In the genomic region with DNA sequence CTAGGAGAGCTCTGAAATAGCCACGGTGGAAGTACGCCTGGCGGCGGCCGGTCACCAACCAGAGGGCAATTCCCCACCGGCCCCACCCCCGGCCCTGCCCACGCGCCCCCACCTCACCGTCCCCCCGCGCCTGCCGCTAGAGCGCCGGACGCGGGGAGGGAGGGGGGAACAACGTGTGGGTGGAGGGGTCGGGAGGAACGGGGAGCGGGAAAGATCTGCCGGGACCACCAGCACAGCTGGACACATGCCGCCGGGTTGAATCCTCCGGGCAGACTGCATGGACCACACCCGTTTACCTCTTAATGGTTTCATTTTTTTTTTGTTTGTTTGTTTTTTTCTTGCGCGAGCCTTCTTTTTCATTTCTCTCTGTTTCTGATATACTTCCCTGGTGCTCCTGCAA, we compare ENCODE assay signal across 8 mouse cellular contexts.
A peak's percentile ranks its signal among the peaks of the same experiment; 100 is the strongest.
DNase-seq lines count a peak whose midpoint lies in the region; ATAC-seq and TF ChIP-seq lines count a peak whose summit lies in the region.

No protein-coding gene starts in this region.

- H3K4me3 ChIP-seq in ES-E14 (ENCODE audit: insufficient read depth in 1 of 2, low read depth in 1 of 2, low read length in 2 of 2, poor library complexity in 1 of 2, severe bottlenecking in 1 of 2), result no peak overlapping the region
- H3K4me3 ChIP-seq in cerebellum, adult 2 months (replicated peaks; ENCODE audit: insufficient read depth, low read depth, low read length), result no peak overlapping the region
- no peak overlapping the region for H3K4me3 ChIP-seq in intestine, postnatal 0 days (ENCODE audit: low read depth, low read length)
- H3K4me3 ChIP-seq in lung, embryonic 16.5 days (ENCODE audit: low read length), result peak overlapping the region; percentile 25; the same call in 1 of the 2 replicates

- H3K27me3 ChIP-seq in cerebellum, adult 2 months (ENCODE audit: control insufficient read depth, insufficient read depth, low read length), result no peaks in the 10 kb centered on the region
- no peaks in the 10 kb centered on the region for H3K27me3 ChIP-seq in intestine, postnatal 0 days (replicated peaks; ENCODE audit: control insufficient read depth, insufficient read depth, low read length)
- peaks cover 3% of the 10 kb centered on the region for H3K27me3 ChIP-seq in lung, embryonic 16.5 days (ENCODE audit: control insufficient read depth, insufficient read depth, low read depth, low read length)

- TF ChIP-seq POLR2A in cerebellum, adult 2 months (IDR thresholded peaks at IDR 0.05; ENCODE audit: borderline replicate concordance, insufficient read depth, low read length), result no peak

- no peak overlapping the region for H3K27ac ChIP-seq in ES-E14 (ENCODE audit: insufficient read depth, low read depth, low read length, poor library complexity, severe bottlenecking)
- no peak overlapping the region for H3K27ac ChIP-seq in cerebellum, adult 2 months (ENCODE audit: insufficient read depth, low read length)
- H3K27ac ChIP-seq in intestine, postnatal 0 days (ENCODE audit: low read depth, low read length), result no peak overlapping the region
- H3K27ac ChIP-seq in lung, embryonic 16.5 days (ENCODE audit: low read length), result no peak overlapping the region

- H3K9me3 ChIP-seq in ES-E14 (ENCODE audit: control insufficient read depth, insufficient read depth, low read depth, low read length), result no peaks in the 10 kb centered on the region
- peaks cover 4% of the 10 kb centered on the region; the same call in 1 of the 2 replicates for H3K9me3 ChIP-seq in intestine, postnatal 0 days (ENCODE audit: control insufficient read depth)
- peaks cover 10% of the 10 kb centered on the region for H3K9me3 ChIP-seq in lung, embryonic 16.5 days (ENCODE audit: control insufficient read depth, low read length)

- 46% methylated on average over 28 of the region's 28 CpGs for WGBS in cerebellum, adult 2 months
- 43% methylated on average over 28 of the region's 28 CpGs for WGBS in intestine, postnatal 0 days
- WGBS in lung, embryonic 16.5 days, result 45% methylated on average over 28 of the region's 28 CpGs

- no peak overlapping the region for H3K4me2 ChIP-seq in intestine, postnatal 0 days (replicated peaks; ENCODE audit: low read depth)
- H3K4me2 ChIP-seq in lung, embryonic 16.5 days (ENCODE audit: low read depth, low read length), result no peak overlapping the region

- H3K9ac ChIP-seq in ES-E14 (ENCODE audit: insufficient read depth, low read depth, low read length, poor library complexity, severe bottlenecking), result no peak overlapping the region
- no peak overlapping the region for H3K9ac ChIP-seq in intestine, postnatal 0 days (ENCODE audit: low read depth, low read length)
- no peak overlapping the region for H3K9ac ChIP-seq in lung, embryonic 16.5 days (ENCODE audit: low read length)

- H3K36me3 ChIP-seq in ES-E14 (ENCODE audit: control insufficient read depth, insufficient read depth, low read length, poor library complexity, severe bottlenecking), result no peaks in the 10 kb centered on the region
- H3K36me3 ChIP-seq in intestine, postnatal 0 days (ENCODE audit: control insufficient read depth, insufficient read depth), result no peaks in the 10 kb centered on the region
- 0 out of 2 replicates have a peak, but pooled peaks cover 2% of the 10 kb centered on the region for H3K36me3 ChIP-seq in lung, embryonic 16.5 days (ENCODE audit: control insufficient read depth, insufficient read depth, low read length)

- no peak for TF ChIP-seq CTCF in cerebellum, adult 2 months (IDR thresholded peaks at IDR 0.05; ENCODE audit: borderline replicate concordance, insufficient read depth, low read depth, low read length)
- TF ChIP-seq CTCF in intestine, postnatal 0 days (IDR thresholded peaks at IDR 0.05; ENCODE audit: low read depth), result no peak

- H3K4me1 ChIP-seq in ES-E14 (ENCODE audit: control insufficient read depth in 2 of 2, insufficient read depth in 2 of 2, low read length in 2 of 2, poor library complexity in 1 of 2), result no peaks in the 10 kb centered on the region
- no peaks in the 10 kb centered on the region for H3K4me1 ChIP-seq in cerebellum, adult 2 months (ENCODE audit: control insufficient read depth, insufficient read depth, low read length)
- no peaks in the 10 kb centered on the region for H3K4me1 ChIP-seq in intestine, postnatal 0 days (replicated peaks; ENCODE audit: control insufficient read depth, insufficient read depth, low read length)
- H3K4me1 ChIP-seq in lung, embryonic 16.5 days (replicated peaks; ENCODE audit: control insufficient read depth, insufficient read depth, low read length), result 0 out of 2 replicates have a peak, but pooled peaks cover 2% of the 10 kb centered on the region

- DNase-seq in 3134 (ENCODE audit: extremely low read depth, insufficient read length, low spot score) (peak; percentile 57), ES-E14 (ENCODE audit: low read depth, low spot score) (peak; percentile 91)
- DNase-seq in cerebellum, adult 2 months, result peak; percentile 44 to 69
- peak; percentile 100 for DNase-seq in forelimb bud, embryonic 11.5 days (ENCODE audit: low read depth, low spot score)
- DNase-seq in ovary, postnatal 36 days (ENCODE audit: low spot score), result peak; percentile 40
- DNase-seq in thymus, postnatal 36 days, result peak; percentile 13 to 53

- ATAC-seq in intestine, postnatal 0 days, result peak; percentile 100
- peak; percentile 99 for ATAC-seq in lung, embryonic 16.5 days (ENCODE audit: low read depth)

- in situ Hi-C loops in ES-E14 (cut with MboI; ENCODE audit: low sequenced_read_pairs in 2 of 2, unreplicated experiment in 2 of 2), result no loop called here

TF ChIP-seq in ES-E14, 5 proteins besides CTCF, POLR2A, EP300 and RAD21:
- TF ChIP-seq ZC3H11A (IDR thresholded peaks at IDR 0.05; ENCODE audit: borderline replicate concordance, low read depth, low read length) (no peak), CHD2 (IDR thresholded peaks at IDR 0.05; ENCODE audit: low read depth, low read length) (no peak), MAFK (IDR thresholded peaks at IDR 0.05; ENCODE audit: insufficient read depth, low read depth, low read length) (no peak), ZNF384 (IDR thresholded peaks at IDR 0.05; ENCODE audit: low read depth, low read length) (no peak), HCFC1 (IDR thresholded peaks at IDR 0.05; ENCODE audit: borderline replicate concordance, insufficient read depth, low read length) (no peak)

Comparison
In these comparisons a context has a peak if more than half of its experiments do, and no peak if none do; other contexts are left out.
1. DNase-seq: peak in every context shown above with its lines; median percentile 100 in forelimb bud, embryonic 11.5 days; 91 in ES-E14; 57 in 3134; 56 in cerebellum, adult 2 months; 40 in ovary, postnatal 36 days; 33 in thymus, postnatal 36 days.